Mouse (Mus musculus) MN1 (cell line): ENCODE results near the gene Adap1.
A peak's percentile ranks its signal among the peaks of the same experiment; 100 is the strongest.

Source experiments
- DNase-seq: peaks from one replicate; pipeline ENCODE4 v3.0.0-alpha.2; 2016; ENCODE audit warnings: low spot score

Gene Adap1

DNA sequence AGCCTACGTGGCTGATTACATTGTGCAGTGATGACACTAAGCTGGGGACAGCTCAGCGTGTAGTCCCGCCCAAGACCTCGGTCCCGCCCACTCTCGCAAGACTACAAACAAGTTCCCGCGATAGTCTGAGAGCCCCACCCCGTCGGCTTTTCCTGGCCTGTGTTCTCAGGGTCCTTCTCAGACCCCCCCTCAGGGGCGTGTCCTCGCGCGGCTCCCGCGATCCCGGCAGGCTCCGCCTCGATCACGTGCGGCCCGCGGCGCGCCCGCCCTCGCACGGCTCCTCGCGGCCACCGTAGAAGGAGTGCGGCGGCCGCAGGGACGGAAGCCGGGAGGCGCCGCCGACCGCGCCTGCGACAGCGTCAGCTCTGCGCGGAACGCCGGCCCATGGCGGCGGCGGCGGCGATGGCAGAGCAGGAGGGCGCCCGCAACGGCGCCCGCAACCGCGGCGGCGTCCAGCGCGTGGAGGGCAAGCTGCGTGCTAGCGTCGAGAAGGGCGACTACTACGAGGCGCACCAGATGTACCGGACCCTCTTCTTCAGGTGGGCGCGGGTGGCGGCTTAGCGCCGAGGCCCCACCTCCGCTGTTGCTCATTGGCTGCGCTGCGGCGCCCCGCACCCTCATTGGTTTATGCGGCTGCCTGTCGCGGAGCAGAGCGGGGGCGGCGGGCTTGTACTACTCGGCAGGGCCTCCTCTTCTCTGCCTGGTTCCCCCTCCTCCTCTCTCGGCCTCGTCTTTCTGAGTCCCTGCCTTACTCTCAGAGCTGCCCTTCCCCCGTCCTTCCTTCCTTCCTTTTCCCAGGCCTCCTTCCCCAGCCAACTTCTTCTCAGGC, 73.1 kb downstream of the Adap1 start, which contains the start of gene Get4:
Gene Get4 (plus strand): TSS at position 244 of the 829 bp plus-strand sequence.
- peak; percentile 99 for DNase-seq

DNA sequence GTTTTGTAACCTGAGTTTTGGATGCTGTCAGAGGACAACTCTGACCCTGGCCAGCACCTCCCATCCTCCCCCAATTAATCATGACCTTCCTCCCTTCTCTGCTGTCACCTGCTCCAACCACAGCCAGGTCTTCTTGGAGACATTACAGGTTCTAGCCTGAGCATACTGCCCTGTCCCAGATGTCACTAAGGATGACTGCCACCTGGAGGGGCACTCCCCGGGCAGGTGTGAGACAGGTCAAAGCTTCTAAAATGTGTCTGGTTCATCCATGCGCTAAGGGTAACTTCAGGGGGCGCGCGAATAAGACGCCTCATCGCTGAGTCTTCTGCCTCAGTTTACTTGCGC, 73.7 kb downstream of the Adap1 start:
- DNase-seq: no peak

DNA sequence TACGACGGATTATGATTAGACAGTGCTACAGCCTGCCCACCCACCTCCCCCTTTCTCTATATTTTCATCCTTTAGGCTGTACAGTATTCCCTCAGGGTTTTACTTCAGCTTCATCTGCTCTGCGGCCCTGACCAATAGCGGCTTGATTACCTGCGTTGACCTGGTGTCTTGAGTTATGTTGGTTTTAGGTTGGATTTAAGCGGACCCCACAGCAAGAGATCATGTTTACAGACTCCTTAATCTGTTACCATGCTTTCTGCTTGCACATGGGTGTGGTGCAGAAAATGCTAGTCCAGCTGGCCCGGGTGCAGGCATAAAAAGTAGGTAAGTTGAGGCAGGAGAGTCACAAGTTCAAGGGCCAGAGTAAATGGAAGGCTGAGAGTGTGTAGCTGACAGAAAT, 74.1 kb downstream of the Adap1 start:
- no peak for DNase-seq

DNA sequence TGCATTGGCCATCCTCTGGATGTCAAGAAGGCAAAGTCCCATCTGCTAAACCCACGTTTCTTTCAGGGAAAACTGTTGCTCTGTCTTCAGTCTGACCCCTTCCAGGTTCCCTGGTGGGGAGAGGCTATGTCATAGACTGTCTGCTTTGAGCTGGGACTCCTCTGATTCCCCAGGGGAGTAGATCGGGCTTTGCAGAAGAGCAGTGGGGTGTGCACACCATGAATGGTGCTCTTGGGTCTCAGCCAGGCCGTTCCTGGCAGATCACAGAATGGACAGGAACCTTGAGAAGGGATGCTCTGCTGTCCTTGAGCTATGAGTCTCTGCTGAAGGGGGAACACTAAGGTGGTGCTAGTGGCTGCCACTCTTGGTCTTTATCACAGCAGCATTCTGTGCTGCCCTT, 76.6 kb downstream of the Adap1 start:
- peak; percentile 51 for DNase-seq

DNA sequence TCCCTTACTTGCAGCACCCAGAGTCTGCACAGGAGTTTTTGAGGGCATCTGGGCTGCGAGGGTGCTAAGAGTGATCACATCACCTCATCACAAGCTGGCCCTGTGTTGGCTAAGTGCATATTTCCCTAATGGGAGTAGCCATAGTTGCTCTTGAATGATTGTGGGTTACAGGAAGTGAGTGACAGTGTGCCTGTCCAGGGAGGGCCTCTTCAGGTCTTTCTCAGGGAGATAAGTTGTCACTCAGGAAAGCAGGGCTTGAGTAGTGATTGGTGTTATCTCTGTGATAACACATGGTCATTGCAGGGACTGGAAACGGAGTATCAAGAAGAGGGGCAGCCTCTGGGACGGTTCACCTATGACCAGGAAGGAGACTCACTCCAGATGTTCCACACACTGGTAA, 77.7 kb downstream of the Adap1 start:
- DNase-seq: no peak

DNA sequence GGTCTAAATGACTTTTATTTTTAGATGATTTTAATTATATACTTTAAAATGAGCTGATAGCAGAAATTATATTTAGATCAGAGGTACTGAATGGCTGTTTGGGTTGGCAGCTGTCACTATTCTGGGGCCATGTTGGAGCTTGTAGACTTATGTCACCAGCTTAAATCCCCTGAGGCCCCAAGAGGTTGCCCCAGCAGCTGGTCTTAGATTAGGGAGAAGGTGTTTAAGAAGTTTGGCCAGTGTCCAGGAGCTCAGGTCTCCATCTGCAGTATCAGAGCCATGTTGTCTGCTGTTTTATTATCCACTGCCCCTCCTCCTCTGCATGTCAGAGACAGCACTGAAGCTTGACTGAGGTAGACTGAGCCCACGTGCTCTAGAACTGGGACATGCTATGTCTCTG, 82.0 kb downstream of the Adap1 start:
- no peak for DNase-seq

DNA sequence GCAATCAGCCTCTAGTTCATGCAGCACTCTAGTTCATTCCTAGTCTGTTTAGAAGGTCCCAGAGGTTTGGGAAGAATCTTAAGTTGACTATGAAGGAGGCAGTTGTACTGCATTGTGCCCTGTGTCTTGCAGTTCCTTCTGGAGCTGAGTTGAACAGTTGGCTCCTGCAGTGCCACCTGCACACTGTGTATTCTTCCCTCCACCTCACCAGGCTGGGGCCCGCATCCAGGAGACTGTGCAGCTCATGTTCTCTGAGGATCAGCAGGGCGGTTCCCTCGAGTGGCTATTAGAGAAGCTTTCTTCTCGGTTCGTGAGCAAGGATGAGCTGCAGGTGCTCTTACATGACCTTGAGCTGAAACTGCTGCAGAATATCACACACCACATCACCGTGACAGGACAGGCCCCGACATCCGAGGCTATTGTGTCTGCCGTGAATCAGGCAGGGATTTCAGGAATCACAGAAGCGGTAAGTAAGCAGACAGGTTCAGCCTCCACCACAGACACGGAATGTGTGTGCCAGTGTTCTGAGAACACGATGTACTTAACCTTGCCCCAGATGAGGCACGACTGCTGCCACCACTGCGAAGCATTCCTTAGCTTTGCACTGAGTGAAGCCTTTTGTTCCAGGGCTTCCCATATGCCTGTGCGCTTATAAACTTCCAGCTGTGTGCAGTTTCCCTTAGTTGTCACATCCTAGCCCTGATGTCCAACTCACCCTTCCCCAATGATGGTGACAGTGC, 84.2 kb downstream of the Adap1 start:
- DNase-seq: no peak

DNA sequence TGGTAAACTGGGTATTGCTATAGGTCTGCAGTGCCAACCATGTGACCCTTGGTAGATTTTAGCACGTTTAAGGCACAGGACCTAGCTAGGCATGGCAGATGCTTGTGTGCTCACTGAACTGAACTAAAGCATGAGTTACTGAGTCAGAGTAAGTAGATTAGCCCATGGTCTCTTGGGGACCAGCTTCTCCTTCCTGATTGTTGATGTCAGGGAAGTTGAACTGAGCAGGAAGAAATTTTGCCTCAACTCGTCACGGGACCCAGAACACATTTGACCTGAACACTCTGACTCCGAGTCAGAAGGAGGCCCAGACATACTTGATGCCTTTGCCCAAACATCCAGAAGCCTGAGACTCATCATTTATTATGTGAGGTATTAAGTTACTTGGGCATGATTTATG, 88.0 kb downstream of the Adap1 start:
- DNase-seq: no peak

DNA sequence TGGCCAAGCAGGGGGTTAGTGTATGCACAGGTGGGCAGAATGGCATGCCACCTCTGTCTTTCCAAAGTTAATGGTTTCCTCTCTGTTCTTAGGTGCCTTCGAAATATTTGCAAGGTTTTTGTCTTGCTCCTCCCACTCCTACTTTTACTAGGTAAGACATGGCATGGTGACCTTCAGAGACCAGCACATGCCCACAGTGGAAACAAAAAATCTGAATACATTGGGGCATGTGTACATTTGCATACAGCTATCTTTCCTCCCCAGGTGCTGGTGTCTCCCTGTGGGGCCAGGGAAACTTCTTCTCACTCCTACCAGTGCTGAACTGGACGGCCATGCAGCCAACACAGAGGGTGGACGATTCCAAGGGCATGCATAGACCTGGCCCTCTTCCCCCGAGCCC, 91.0 kb downstream of the Adap1 start:
- DNase-seq: no peak

DNA sequence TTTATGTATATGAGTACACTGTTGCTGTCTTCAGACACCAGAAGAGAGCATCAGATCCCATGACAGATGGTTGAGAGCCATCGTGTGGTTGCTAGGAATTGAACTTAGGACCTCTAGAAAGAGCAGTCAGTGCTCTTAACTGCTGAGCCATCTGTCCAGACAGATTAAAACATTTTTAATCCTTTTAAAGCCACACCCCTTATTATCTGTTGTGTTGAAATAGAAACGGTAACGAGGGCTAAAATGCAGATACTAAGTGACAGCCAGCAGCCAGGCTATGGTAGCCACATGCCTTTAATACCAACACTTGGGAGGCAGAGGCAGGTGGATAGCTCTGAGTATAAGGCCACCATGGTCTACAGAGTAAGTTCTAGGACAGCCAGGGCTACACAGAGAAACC, 93.3 kb downstream of the Adap1 start:
- DNase-seq: no peak

DNA sequence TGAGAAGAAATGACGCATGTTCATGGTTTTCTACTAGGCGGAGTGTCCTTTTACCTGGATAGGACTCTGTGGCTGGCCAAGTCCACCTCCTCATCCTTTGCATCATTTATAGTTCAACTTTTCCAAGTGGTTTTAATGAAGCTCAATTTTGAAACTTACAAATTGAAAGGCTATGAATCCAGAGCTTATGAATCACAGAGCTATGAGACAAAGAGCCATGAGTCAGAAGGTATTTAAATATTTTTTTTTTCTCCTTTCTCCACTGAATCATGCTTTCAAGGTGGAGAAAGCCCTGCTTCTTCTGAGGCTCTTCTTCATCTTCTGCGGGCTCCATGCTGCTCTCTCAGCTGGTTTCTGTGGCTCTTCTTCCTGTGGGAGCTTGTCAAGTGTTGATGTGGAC, 95.7 kb downstream of the Adap1 start:
- no peak for DNase-seq

DNA sequence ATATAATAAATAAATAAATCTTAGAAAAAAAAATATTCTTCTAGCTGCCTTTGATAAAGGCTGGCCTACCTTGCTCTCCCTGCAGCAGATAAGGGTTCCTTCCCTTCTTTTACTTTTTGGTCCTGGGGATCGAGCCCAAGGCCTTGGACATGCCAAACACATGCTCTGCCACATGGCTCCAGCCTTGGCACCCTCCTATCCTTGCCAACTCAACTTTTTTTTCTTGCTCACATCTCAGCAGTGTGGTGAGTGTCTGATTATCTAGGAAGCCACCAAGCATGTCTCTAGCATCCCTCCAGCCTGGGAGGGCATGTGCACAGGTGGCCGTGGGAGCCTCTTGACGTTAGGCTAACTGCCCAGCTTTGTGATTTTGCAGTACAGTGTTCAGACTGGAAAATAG, 97.1 kb downstream of the Adap1 start:
- DNase-seq: no peak

DNA sequence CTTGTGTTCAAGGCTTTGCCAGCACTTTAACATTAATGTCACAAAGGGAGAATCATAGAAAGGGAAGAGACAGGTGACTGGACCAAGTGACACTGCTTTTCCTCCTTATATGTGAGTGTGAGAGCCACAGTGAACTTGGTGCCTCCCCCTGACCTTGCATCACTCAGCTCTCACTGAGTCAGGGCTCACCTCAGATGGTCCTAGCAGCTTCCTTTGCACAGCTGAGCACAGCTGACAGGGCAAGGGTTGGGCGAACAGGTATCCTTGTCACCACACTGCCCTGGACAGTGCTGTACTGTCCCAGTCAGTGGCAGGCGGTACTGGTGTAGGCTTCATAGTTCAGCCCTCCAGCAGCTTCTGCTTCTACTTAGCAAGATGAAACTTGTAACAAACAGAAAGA, 97.8 kb downstream of the Adap1 start:
- DNase-seq: no peak

DNA sequence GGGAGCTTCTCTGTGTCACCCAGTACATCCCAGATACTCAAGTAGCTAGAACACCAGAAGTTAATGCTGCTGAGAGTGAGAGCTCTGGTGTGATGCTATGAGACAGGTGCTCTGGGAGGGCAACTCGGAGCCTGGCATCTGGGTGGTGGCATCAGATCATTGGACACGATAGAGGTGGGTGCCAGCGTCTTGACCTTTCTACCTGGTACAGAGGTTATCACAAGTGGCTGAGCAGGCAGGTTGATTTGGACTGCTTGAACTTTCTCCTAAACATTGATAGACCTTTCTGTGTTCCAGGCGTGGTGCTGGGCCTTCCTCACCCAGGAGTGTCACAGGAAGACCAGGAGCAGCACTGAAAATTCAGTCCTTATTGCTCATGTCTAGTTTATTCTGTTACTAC, 98.2 kb downstream of the Adap1 start:
- no peak for DNase-seq

DNA sequence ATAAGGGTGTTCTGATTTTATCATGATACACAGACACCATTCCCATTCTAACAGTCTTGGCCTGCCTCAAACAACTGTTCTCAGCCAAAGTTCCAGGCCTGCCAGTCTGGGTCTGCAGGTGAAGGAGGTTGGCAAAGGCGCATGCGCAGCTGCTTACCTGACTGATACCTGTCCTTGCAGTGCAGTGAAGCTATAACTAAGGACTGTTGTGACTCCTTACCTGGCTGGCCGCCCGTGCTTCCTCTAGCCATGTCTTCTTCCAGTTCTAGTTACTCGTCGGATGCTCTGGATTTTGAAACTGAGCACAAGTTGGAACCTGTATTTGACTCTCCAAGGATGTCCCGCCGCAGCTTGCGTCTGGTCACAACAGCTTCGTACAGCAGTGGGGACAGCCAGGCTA, 102.1 kb downstream of the Adap1 start:
- no peak for DNase-seq
